Mouse (Mus musculus) layer of hippocampus, postnatal 25 days (tissue): Measurements from ENCODE around the gene Eps8. TPM values are rescaled to one million over a fixed set of nuclear protein-coding genes. Genes with fewer than 3 reads are reported as not detected.

Source experiments
- DNase-seq, 2 experiments: peaks; one replicate each; pipeline ENCODE4 v3.0.0; 2022; ENCODE audit warnings: mixed read lengths in 2 of 2, low spot score in 1 of 2; ENCODE audit errors: extremely low spot score in 1 of 2
- total RNA-seq, 2 experiments: library from RNA; stranded (reverse); gene quantifications; 2 replicates each; pipeline ENCODE4 v1.2.3; 2021

Gene Eps8
- 10 to 100 TPM; 47.7 to 49.5 TPM for total RNA-seq

DNA sequence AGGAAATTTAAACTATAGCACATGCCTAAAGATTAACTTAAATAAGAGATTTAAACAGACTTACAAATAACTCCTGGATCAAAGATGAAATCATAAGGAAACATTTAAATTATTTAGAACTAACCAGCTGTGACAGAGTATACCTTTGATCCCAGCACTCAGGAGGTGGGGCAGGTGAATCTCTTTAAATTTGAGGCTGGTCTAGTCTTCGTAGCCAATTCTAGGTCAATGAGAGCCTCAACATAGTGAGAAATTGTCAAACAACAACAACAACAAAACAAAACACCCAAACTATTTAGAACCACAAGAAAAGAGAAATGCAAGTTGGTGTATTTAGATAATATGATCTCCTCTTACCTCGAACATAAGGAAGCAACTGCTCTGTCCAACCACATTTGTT, at the start of gene Eps8:
TSS of gene Eps8 (minus strand) at position 101 of the 400 bp plus-strand sequence.
- no peak for DNase-seq

DNA sequence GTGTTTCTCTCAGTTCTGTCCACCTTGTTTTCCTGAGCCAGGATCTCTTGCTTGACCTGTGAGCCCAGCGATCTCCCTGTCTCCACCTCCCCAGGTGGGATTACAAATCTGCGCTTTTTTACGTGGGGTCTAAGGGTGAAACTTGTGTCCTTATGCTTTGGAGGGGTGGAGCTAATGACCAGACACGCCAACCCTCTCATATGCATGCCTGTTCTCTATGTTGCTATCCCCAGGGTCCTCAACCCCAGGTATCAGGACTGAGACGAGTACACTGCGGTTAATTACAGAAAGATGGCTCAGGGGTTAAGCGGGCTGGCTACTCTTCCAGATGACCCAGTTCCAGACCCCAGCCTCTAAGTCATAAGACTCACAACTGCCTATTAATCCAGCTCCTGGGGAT, 48.8 kb upstream of the Eps8 start:
- DNase-seq: no peak

- DNase-seq: no peak
Measured at GRCm38 (mm10) chr6:137702918-137703317, 48.2 kb upstream of the Eps8 start.

DNA sequence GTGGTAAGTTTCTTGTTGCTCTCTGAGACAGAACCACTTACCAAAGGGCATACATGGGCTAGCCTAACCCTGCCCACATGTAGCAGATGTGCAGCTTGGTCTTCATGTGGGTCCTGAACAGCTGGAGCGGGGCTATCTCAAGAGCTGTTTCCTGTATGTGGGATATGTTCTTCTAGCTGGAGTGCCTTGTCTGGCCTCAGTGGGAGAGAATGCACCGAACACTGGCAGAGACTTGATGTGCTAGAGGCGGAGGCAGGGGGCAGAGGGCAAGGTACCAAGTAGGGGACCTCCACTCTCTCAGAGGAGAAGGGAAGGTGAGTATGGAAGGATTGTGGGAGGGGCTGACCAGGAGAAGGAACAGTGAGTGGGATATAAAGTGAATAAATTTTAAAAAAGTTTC, 47.5 kb upstream of the Eps8 start:
- no peak for DNase-seq

DNA sequence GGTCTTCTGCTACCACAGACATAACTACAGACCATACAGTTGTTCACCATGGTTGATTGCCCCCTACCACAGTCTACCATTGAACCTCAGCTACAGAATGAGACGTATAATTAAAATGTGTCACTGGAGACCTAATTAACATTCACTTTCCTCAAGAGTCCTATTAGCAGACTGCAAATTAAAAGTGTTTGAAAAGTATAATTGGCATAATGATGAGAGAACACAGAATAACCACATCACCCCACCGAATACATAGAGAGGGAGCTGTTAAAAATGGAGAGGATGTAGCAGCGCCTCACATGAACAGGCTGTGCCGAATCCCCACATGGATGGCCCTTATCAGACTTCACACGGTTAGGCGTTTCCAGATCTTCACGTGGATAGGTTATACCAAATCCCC, 44.8 kb upstream of the Eps8 start:
- no peak for DNase-seq

- no peak for DNase-seq
Measured at GRCm38 (mm10) chr6:137696445-137697204, 41.9 kb upstream of the Eps8 start.

- no peak for DNase-seq
Measured at GRCm38 (mm10) chr6:137695046-137695445, 40.4 kb upstream of the Eps8 start.

GRCm38 (mm10) chr6:137694310-137694709, 39.6 kb upstream of the Eps8 start:
- no peak for DNase-seq

GRCm38 (mm10) chr6:137690550-137691119, 36.0 kb upstream of the Eps8 start:
- no peak for DNase-seq

DNA sequence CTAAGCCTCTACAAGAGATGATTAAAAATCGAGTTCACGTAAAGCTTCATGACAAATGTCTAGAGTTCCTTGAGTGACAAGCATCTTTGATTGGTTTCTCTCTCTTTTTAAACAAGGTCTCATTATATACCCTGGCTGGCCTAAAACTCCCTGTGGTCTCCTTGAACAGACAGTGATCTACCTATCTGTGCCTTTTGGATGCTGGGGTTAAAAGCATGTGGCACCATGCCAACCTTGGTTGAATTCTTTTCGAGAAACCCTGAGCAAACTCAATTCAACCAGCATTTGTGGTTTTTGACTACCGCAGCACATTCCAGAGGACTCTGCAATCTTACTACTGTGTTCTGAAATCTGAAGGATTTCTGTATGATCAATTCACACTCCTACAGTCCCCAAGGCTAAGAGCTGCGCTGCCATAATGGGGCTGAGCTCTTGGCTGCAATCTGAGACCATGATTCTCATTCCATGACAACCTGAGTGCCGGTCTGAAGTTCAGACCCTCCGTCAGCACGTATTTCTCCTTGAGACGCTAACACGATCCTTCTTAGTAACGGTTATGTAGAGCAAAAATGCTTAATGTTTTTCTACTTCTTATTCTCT, 33.9 kb upstream of the Eps8 start:
- no peak for DNase-seq

GRCm38 (mm10) chr6:137688079-137688478, 33.4 kb upstream of the Eps8 start:
- no peak for DNase-seq

GRCm38 (mm10) chr6:137687667-137688066, 33.0 kb upstream of the Eps8 start:
- DNase-seq: no peak

- DNase-seq: no peak
Measured at GRCm38 (mm10) chr6:137682629-137683028, 28.0 kb upstream of the Eps8 start.

GRCm38 (mm10) chr6:137681000-137681399, 26.3 kb upstream of the Eps8 start:
- DNase-seq: no peak

GRCm38 (mm10) chr6:137676581-137676980, 21.9 kb upstream of the Eps8 start:
- no peak for DNase-seq

DNA sequence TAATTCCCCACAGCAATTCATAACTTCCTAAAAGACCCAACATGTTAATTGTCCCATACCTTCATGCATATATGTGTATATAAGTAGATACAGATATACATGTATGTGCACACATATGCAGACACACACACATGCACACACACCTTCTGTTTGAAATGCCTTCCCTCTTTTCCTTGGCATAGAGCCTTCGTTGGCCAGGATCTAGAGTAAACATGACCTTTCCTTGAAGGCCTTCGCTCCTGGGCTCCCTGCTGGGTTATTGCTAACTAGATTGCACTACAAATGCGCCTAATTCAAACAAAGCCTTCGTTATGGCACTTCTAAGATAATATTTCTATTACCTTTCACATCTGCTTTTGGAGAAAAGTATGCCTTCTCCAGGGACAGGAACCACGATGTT, 20.9 kb upstream of the Eps8 start:
- DNase-seq: no peak

DNA sequence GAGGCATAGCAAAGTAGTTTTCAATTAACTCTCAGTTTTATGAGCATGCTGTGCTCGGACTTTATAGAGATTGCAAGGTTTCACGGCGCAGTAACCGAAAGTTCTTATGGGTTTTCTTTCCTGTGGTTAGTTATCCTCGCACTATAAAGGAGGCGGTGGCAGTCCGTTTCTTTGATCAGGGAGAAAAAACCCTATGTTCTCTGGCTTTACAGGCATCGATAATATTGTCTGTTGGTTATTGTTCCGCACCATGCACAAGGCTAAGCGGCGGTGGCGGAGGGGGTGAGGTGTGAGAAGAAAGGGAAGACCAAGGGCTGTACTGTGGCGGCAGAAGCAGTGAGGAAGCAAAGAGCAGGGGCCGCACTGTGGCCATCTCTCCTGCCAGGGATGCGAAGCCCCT, 18.6 kb upstream of the Eps8 start:
- DNase-seq: no peak

GRCm38 (mm10) chr6:137671561-137671960, 16.9 kb upstream of the Eps8 start:
- no peak for DNase-seq

GRCm38 (mm10) chr6:137670820-137671219, 16.1 kb upstream of the Eps8 start:
- DNase-seq: no peak

DNA sequence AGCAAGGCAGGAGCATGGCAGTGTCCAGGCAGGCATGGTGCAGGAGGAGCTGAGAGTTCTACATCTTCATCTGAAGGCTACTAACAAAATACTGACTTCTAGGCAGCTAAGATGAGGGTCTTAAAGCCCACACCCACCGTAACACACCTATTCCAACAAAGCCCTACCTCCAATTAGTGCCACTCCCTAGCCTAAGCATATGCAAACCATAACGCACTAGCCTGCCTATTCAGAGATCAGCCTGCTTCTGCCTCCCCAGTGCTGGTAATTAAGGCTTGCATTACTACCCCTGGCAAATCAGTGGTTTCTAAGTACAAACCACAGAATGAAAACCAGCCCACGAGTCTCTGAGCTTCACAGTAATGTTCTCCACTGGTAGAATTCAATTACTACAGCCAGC, 15.2 kb upstream of the Eps8 start:
- DNase-seq: no peak

- no peak for DNase-seq
Measured at GRCm38 (mm10) chr6:137669433-137669832, 14.8 kb upstream of the Eps8 start.

GRCm38 (mm10) chr6:137668331-137668730, 13.7 kb upstream of the Eps8 start:
- no peak for DNase-seq
